Mouse (Mus musculus) G1E (cell line): Measurements from ENCODE around the gene Lin54. TPM values are rescaled to one million over a fixed set of nuclear protein-coding genes. Genes with fewer than 3 reads are reported as not detected.
A peak's percentile ranks its signal among the peaks of the same experiment; 100 is the strongest.

ENCODE experiments used
- ATAC-seq: 2 replicates; pipeline ENCODE4 v1.8.0; 2016; ENCODE audit warnings: mild to moderate bottlenecking; ENCODE audit not compliant: insufficient number of reproducible peaks, poor library complexity, low FRiP score, severe bottlenecking; ENCODE audit errors: extremely low read depth
- DNase-seq: peaks from one replicate; pipeline ENCODE4 v3.0.0; 2012; ENCODE audit warnings: low spot score
- H3K27me3 ChIP-seq: 2 replicates; pipeline ENCODE4 v1.6.1; 2012; ENCODE audit warnings: mild to moderate bottlenecking, low read length, inconsistent platforms; ENCODE audit not compliant: insufficient read depth
- H3K36me3 ChIP-seq: replicated peaks from 2 replicates; pipeline ENCODE3; 2012; ENCODE audit warnings: mild to moderate bottlenecking, inconsistent platforms
- H3K4me1 ChIP-seq: 2 replicates; pipeline ENCODE4 v1.6.1; 2012; ENCODE audit warnings: low read depth, low read length, inconsistent platforms, mixed read lengths; ENCODE audit not compliant: insufficient read depth
- H3K4me3 ChIP-seq: 2 replicates; pipeline ENCODE4 v1.5.1; 2012; ENCODE audit warnings: low read depth, mild to moderate bottlenecking, inconsistent platforms, low read length, moderate library complexity, mixed read lengths
- H3K9me3 ChIP-seq: replicated peaks from 2 replicates; pipeline ENCODE4 v1.6.1; 2012; ENCODE audit warnings: inconsistent platforms
- CTCF ChIP-seq: IDR thresholded peaks from 2 replicates; pipeline ENCODE4 v1.5.1; 2012; ENCODE audit warnings: low read depth, low read length, inconsistent platforms, mixed read lengths
- GATA1 ChIP-seq: IDR thresholded peaks from 2 replicates; pipeline ENCODE4 v1.6.1; 2012; ENCODE audit warnings: borderline replicate concordance, low read length, inconsistent platforms, mixed read lengths
- GATA2 ChIP-seq: IDR thresholded peaks from 2 replicates; pipeline ENCODE4 v1.6.1; 2012; ENCODE audit warnings: low read depth, low read length, inconsistent platforms, borderline replicate concordance
- POLR2AphosphoS5 ChIP-seq: IDR thresholded peaks from 2 replicates; pipeline ENCODE4 v1.6.1; 2012; ENCODE audit warnings: low read depth, low read length, inconsistent platforms; ENCODE audit not compliant: insufficient replicate concordance
- TAL1 ChIP-seq: conservative IDR thresholded peaks from 2 replicates; pipeline ENCODE4 v1.6.1; 2012; ENCODE audit warnings: low read depth, low read length, inconsistent platforms, mixed read lengths
- polyA plus RNA-seq: library from polyadenylated mRNA; stranded (reverse); fragments of >175 nt; gene quantifications from 2 replicates; pipeline ENCODE4 v1.2.3, GENCODE M21; 2012
- total RNA-seq, 2 experiments: library from RNA; stranded (forward) in 1 of 2; stranded (reverse) in 1 of 2; fragments of 200-1000 nt in 1 of 2; fragments of >200 nt in 1 of 2; fragmentation: Nextera tagmentation in 1 of 2; gene quantifications; 2 replicates each; pipeline ENCODE4 v1.2.3; 2014 to 2017

Lin54 gene
- total and polyA plus RNA-seq, 3 experiments: 2.7 to 80.4 (median 76.0) TPM

- TF ChIP-seq GATA2: no peak
- no peak for TF ChIP-seq CTCF
- TF ChIP-seq GATA1: no peak
- no peak for TF ChIP-seq POLR2AphosphoS5
- TF ChIP-seq TAL1: no peak
- H3K4me1 ChIP-seq: peaks cover 38% of the 10 kb centered on the region
- no peaks in the 10 kb centered on the region for H3K9me3 ChIP-seq
- H3K27me3 ChIP-seq: no peaks in the 10 kb centered on the region
- ATAC-seq: peak; percentile 23; the same call in 1 of the 2 replicates
- DNase-seq: peak; percentile 81
- H3K4me3 ChIP-seq: peak overlapping the region; percentile 83
- peaks cover 8% of the 10 kb centered on the region for H3K36me3 ChIP-seq
These were observed 1.8 kb downstream of the Lin54 start for GRCm38 (mm10) chr5:100498436-100499180.

- Histone ChIP-seq H3K4me3 (no peak overlapping the region), H3K36me3 (peaks cover 52% of the 10 kb centered on the region), H3K9me3 (no peaks in the 10 kb centered on the region), H3K27me3 (no peaks in the 10 kb centered on the region), H3K4me1 (peaks cover 65% of the 10 kb centered on the region)
- TF ChIP-seq GATA2 (no peak), GATA1 (no peak), POLR2AphosphoS5 (no peak)
- DNase-seq (no peak), ATAC-seq (no peak)
These were observed 8.7 kb downstream of the Lin54 start for GRCm38 (mm10) chr5:100491704-100492103.

- Histone ChIP-seq H3K4me3 (no peak overlapping the region), H3K4me1 (peaks cover 64% of the 10 kb centered on the region), H3K36me3 (peaks cover 62% of the 10 kb centered on the region), H3K9me3 (no peaks in the 10 kb centered on the region), H3K27me3 (no peaks in the 10 kb centered on the region)
- no peak for DNase-seq
- no peak for TF ChIP-seq POLR2AphosphoS5
- TF ChIP-seq GATA1: no peak
- TF ChIP-seq TAL1: no peak
- TF ChIP-seq GATA2: no peak
- no peak for TF ChIP-seq CTCF
- no peak for ATAC-seq
These were observed 11.1 kb downstream of the Lin54 start for GRCm38 (mm10) chr5:100489340-100489739.

GRCm38 (mm10) chr5:100488231-100488630, 12.2 kb downstream of the Lin54 start:
- H3K9me3 ChIP-seq: no peaks in the 10 kb centered on the region
- no peak overlapping the region for H3K4me3 ChIP-seq
- TF ChIP-seq TAL1: no peak
- TF ChIP-seq POLR2AphosphoS5: no peak
- TF ChIP-seq CTCF: no peak
- no peak for TF ChIP-seq GATA2
- TF ChIP-seq GATA1: no peak
- H3K36me3 ChIP-seq: peaks cover 67% of the 10 kb centered on the region
- H3K4me1 ChIP-seq: peaks cover 67% of the 10 kb centered on the region
- no peak for ATAC-seq
- no peak for DNase-seq
- no peaks in the 10 kb centered on the region for H3K27me3 ChIP-seq

- peaks cover 61% of the 10 kb centered on the region for H3K4me1 ChIP-seq
- no peak for ATAC-seq
These were observed 13.3 kb downstream of the Lin54 start for GRCm38 (mm10) chr5:100487120-100487519.

GRCm38 (mm10) chr5:100483569-100483968, 16.9 kb downstream of the Lin54 start:
- DNase-seq (no peak), ATAC-seq (no peak)
- no peaks in the 10 kb centered on the region for H3K27me3 ChIP-seq
- peaks cover 78% of the 10 kb centered on the region for H3K36me3 ChIP-seq
- no peak for TF ChIP-seq GATA2
- TF ChIP-seq POLR2AphosphoS5: no peak
- TF ChIP-seq TAL1: no peak
- no peak for TF ChIP-seq CTCF
- no peak for TF ChIP-seq GATA1
- peaks cover 34% of the 10 kb centered on the region for H3K4me1 ChIP-seq
- no peak overlapping the region for H3K4me3 ChIP-seq
- H3K9me3 ChIP-seq: no peaks in the 10 kb centered on the region

More at GRCm38 (mm10) chr5:100487120-100487519, 13.3 kb downstream of the Lin54 start:
- Histone ChIP-seq H3K9me3 (no peaks in the 10 kb centered on the region), H3K27me3 (no peaks in the 10 kb centered on the region), H3K4me3 (no peak overlapping the region), H3K36me3 (peaks cover 68% of the 10 kb centered on the region)
- TF ChIP-seq GATA2 (no peak), POLR2AphosphoS5 (no peak), GATA1 (no peak), TAL1 (no peak), CTCF (no peak)
- no peak for DNase-seq
